21 mouse cellular contexts compared by ENCODE assay signal in genomic region chr15:56580745-56581515, GRCm38 (mm10).
A peak's percentile ranks its signal among the peaks of the same experiment; 100 is the strongest.
DNase-seq lines count a peak whose midpoint lies in the region; ATAC-seq and TF ChIP-seq lines count a peak whose summit lies in the region.
"Had no signal": no experiment of that assay in that cellular context is flagged by ENCODE, and none has a peak within 500 bp of the region (broad histone marks: within the 10 kb centered on the region; RNA-seq: fewer than 3 reads in every experiment).

No protein-coding gene starts in this region.

- no peak for DNase-seq in hindbrain, embryonic 14.5 days (ENCODE audit: low spot score)
- DNase-seq in retina, postnatal 1 day = peak; percentile 6
- no peak for DNase-seq in retina, embryonic 14.5 days (ENCODE audit: low spot score)
- peak; percentile 11 for DNase-seq in embryo, embryonic 11 days
- DNase-seq in adrenal gland, adult 2 months = no peak
- DNase-seq: adrenal gland, postnatal 14 days; cerebellum, adult 11-12 months; cerebellum, adult 9-11 months; gastrocnemius, postnatal 10 days; heart, adult 18-20 months; heart, postnatal 10 days; heart, postnatal 4 days; kidney, adult 8-10 months had no signal

- H3K4me1 ChIP-seq in hindbrain, embryonic 14.5 days (replicated peaks; ENCODE audit: control insufficient read depth, insufficient read depth, low read length) = no peaks in the 10 kb centered on the region
- H3K4me1 ChIP-seq in hindbrain, embryonic 13.5 days (replicated peaks) = no peaks in the 10 kb centered on the region
- H3K4me1 ChIP-seq: forebrain, embryonic 15.5 days; heart, embryonic 10.5 days; intestine, embryonic 15.5 days had no signal

- H3K4me2 ChIP-seq in hindbrain, embryonic 14.5 days (replicated peaks) = no peak overlapping the region
- H3K4me2 ChIP-seq in hindbrain, embryonic 13.5 days = no peak overlapping the region
- H3K4me2 ChIP-seq in myocyte (ENCODE audit: low read depth) = no peak overlapping the region
- H3K4me2 ChIP-seq: forebrain, embryonic 15.5 days; intestine, embryonic 15.5 days had no signal

- H3K27me3 ChIP-seq in hindbrain, embryonic 14.5 days (ENCODE audit: control insufficient read depth, insufficient read depth, low read length) = no peaks in the 10 kb centered on the region
- no peaks in the 10 kb centered on the region for H3K27me3 ChIP-seq in hindbrain, embryonic 13.5 days
- no peaks in the 10 kb centered on the region for H3K27me3 ChIP-seq in myocyte (ENCODE audit: control insufficient read depth, insufficient read depth, insufficient read length)
- H3K27me3 ChIP-seq: forebrain, embryonic 15.5 days; intestine, embryonic 15.5 days had no signal

- no peaks in the 10 kb centered on the region for H3K36me3 ChIP-seq in hindbrain, embryonic 14.5 days (replicated peaks; ENCODE audit: control insufficient read depth, insufficient read depth)
- H3K36me3 ChIP-seq in hindbrain, embryonic 13.5 days = no peaks in the 10 kb centered on the region
- H3K36me3 ChIP-seq in myocyte (ENCODE audit: control insufficient read depth, insufficient read depth) = no peaks in the 10 kb centered on the region
- H3K36me3 ChIP-seq: embryonic facial prominence, embryonic 10.5 days; forebrain, embryonic 15.5 days; heart, embryonic 10.5 days; intestine, embryonic 15.5 days had no signal

- H3K9ac ChIP-seq in hindbrain, embryonic 14.5 days = no peak overlapping the region
- H3K9ac ChIP-seq in hindbrain, embryonic 13.5 days = no peak overlapping the region
- H3K9ac ChIP-seq: forebrain, embryonic 15.5 days; intestine, embryonic 15.5 days had no signal

- TF ChIP-seq POLR2A in myocyte (IDR thresholded peaks at IDR 0.05; ENCODE audit: insufficient read length, low read depth) = no peak

- H3K9me3 ChIP-seq in hindbrain, embryonic 14.5 days (ENCODE audit: control insufficient read depth, low read length) = no peaks in the 10 kb centered on the region
- no peaks in the 10 kb centered on the region for H3K9me3 ChIP-seq in hindbrain, embryonic 13.5 days
- H3K9me3 ChIP-seq: embryonic facial prominence, embryonic 10.5 days; forebrain, embryonic 15.5 days; heart, embryonic 10.5 days; intestine, embryonic 15.5 days had no signal

- 66% methylated on average over 3 of the region's 3 CpGs for WGBS in hindbrain, embryonic 14.5 days
- 64% methylated on average over 3 of the region's 3 CpGs for WGBS in hindbrain, embryonic 13.5 days

- no peak overlapping the region for H3K4me3 ChIP-seq in hindbrain, embryonic 14.5 days (replicated peaks; ENCODE audit: low read length)
- no peak overlapping the region for H3K4me3 ChIP-seq in hindbrain, embryonic 13.5 days
- no peak overlapping the region for H3K4me3 ChIP-seq in myocyte
- H3K4me3 ChIP-seq: embryonic facial prominence, embryonic 10.5 days; erythroblast, embryonic 14.5 days; forebrain, embryonic 15.5 days; heart, embryonic 10.5 days; intestine, embryonic 15.5 days had no signal

- H3K27ac ChIP-seq in hindbrain, embryonic 14.5 days = no peak overlapping the region
- no peak overlapping the region for H3K27ac ChIP-seq in hindbrain, embryonic 13.5 days
- H3K27ac ChIP-seq: embryonic facial prominence, embryonic 10.5 days; forebrain, embryonic 15.5 days; heart, embryonic 10.5 days; intestine, embryonic 15.5 days had no signal

- H3K79me2 ChIP-seq in myocyte (ENCODE audit: control insufficient read depth, insufficient read depth) = no peaks in the 10 kb centered on the region

- ATAC-seq in hindbrain, embryonic 14.5 days (ENCODE audit: low FRiP score) = 0 out of 2 replicates have a peak, but pooled peaks have one; percentile 17
- no peak for ATAC-seq in hindbrain, embryonic 13.5 days (ENCODE audit: low FRiP score)
- ATAC-seq in erythroid progenitor cell, adult 5-6 weeks (replicated peaks; ENCODE audit: low FRiP score, poor library complexity, severe bottlenecking) = no peak
- ATAC-seq: forebrain, embryonic 15.5 days; intestine, embryonic 15.5 days had no signal

- H3ac ChIP-seq in myocyte (ENCODE audit: control insufficient read depth, insufficient read length) = no peak overlapping the region

TF ChIP-seq in myocyte, 11 proteins besides CTCF, POLR2A, EP300 and RAD21:
- TF ChIP-seq TCF3 (IDR thresholded peaks at IDR 0.05; ENCODE audit: insufficient read length, low read depth) (no peak), MYOD1 (IDR thresholded peaks at IDR 0.05; ENCODE audit: control insufficient read depth in 1 of 3, insufficient read length in 2 of 3, low read depth in 2 of 3) (peak; percentile 28 to 76 (median 66))

Comparison
In these comparisons a context has a peak if more than half of its experiments do, and no peak if none do; other contexts are left out.
1. DNase-seq: peak in retina, postnatal 1 day (single experiment) and embryo, embryonic 11 days (single experiment); none in hindbrain, embryonic 14.5 days (single experiment), retina, embryonic 14.5 days (single experiment) and adrenal gland, adult 2 months (single experiment).